Mouse (Mus musculus): ENCODE measurements around the gene Plekhg1.
A peak's percentile ranks its signal among the peaks of the same experiment; 100 is the strongest.

Gene Plekhg1

DNA sequence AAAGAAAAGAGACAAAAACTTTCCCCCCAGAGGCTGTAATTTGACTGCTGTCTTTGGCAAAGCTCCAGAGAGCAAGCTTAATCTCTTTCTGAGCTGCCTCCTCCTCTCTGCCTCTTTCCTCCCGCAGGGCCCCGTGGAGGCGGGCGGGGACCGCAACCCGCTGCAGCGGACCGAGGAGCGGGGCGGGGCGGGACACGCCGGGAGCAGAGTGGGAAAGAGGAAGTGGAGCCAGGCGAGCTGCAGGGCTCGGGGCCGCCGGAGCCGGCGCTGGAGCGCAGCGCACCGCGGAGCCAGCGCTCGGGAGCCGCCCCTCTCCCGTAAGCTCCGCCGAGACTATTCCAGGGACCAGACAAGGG is at the start of gene Plekhg1:
Gene Plekhg1, plus strand, starts transcription at position 217 of the 356 bp plus-strand sequence.
- peak; percentile 49 for DNase-seq (ENCODE audit: low read depth, low spot score)

DNA sequence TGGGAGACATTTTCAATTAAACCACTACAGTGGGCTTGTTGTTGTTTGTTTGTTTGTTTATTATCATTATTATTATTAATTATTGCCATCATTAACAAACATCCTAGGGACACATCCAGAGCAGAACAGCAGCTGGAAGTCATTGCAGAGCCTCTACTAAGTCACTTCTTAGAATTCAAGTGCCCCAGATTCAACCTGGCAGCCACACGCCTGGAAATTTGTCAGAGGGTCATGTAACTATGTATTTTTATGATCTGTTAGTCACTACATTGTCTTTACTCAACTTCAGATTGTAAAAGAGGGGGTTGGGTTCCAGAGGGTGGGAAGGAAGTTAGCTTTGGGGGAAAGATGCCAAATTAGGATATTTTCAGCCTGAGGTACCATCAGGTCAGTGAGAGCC is 47.4 kb upstream of the Plekhg1 start:
- DNase-seq (ENCODE audit: low read depth, low spot score) = no peak

DNA sequence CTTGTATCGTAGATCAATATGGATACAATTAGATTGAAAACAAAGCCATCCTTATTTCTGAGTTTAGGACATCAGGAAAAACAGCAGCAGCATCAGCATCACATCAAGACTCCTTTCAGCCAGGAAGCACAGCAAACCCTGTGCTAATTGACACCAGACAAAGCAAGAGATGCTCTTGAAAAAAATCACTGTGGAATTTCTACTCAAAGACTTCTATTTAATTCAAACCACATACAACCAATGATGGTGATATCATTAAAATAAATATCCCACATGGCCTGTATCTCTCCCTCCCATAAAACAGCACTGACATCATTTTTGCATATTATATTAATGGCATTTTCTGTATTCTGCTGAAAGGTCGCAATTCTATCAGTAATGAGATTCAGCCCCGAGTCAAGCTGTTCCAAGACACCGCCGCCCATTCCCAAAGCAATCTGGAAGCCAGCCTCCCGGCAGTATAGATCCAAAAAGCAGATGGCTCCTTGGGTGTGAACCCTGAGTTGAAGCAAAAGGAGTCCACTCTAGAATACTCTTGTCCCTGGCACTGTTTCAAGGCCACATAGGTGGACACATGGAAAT is 46.4 kb upstream of the Plekhg1 start:
- no peak for DNase-seq (ENCODE audit: low read depth, low spot score)

DNA sequence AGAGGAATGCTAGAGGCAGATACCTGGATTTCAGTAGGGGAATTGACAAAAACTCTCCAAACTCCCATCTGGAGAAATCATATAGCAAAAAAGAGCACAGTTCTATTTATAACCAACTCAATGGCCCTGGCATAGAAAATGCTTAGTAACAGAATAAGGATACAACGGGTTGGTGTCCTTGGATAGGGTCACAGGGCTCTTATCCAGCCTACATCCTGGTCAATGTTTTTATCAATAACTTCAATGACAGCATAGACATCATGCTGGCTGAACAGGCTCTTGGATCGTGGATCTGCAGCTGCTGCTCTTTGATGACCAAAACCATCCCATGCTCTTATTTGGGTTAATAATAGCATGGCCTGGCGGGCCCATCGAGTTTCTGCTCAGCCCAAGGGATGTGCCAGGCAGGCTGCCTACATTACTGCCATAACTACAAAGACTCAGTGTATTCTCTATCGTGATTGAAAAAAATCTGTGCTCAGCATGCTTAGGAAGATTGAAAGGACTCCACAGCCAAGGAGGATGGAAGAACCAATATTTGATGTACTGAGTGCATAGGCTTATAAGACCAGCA is 44.7 kb upstream of the Plekhg1 start:
- DNase-seq (ENCODE audit: low read depth, low spot score) = no peak

DNA sequence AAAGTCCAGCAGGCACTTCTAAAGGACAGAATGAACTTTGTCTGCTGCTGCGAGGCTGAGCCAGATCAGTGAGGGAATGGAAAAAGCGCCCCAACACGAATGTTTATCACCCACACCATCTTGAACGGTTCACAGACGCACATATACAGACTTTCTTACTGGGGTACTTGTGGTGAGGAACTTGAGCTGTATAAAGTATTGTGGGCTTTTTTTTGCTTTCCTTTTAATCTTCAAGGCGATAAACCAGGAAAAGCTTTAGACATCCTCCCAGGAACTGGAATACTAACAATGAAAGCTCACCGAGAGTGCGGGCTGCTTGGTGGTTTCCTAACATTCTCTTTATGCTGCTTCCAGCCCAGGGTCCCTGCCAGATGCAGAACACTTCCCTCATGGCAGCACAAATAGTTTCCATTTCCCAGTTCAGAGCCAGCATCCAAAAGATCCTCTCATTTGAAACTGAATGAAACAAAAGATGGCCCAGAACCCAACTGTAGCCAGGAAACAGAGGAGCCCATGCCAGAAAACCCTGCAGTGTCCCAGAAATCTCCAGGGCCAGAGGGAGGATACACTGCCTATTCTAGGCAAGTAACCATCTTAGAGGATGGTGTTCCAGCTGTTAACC is 43.3 kb upstream of the Plekhg1 start:
- DNase-seq (ENCODE audit: low read depth, low spot score) = no peak

DNA sequence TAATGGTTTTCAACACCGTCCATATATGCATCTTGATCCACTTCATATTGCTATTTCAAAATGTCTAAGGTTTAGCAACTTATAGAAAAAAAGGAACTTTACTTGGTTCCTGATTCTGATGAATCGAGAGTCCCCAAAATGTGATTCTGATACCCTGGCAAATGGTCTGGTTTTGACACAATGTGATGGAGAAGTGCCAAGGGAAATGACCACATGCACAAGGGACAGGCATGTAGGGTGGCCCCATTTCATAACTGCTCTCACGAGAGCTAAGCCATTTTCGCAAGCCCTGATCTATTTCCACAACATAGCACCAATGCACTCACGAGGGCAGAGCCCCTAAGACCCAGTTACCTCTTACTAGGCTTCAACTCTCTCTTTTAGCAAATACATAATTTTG is 42.7 kb upstream of the Plekhg1 start:
- no peak for DNase-seq (ENCODE audit: low read depth, low spot score)

DNA sequence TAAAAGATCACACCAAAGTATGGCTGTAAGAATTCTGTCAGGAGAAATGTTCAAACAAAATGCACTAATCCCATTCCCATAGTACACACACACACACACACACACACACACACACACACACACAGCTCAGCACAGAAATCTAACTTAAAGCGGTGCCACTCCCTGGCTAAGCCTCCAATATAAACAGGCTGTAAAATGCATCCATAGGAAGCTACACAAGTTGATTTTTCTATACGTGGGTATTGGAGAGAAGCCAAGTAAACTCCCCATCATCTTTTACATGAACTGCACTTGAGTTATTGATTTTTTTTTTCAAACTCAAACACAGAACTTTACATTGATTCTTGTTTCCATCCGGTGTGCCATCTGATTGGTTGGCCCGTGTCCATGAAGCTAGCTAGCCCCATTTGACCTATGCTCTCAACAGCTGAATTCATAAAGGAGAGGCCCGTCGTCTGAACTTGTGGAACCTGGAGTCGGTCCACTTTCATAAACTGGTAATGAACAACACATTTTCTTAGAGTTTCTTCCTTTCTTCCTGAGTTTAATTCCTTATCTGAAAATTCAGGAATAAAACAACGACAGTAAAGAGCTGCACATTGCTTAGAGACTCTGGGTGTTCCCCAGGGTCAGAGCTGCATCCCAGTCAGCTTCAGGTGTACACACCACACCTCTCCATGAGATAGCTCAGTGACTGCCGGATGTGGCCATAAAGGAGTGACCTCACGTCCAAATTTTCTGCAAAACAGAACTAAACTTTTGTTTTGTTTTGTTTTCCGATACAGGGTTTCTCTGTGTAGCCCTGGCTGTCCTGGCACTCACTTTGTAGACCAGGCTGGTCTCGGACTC is 39.7 kb upstream of the Plekhg1 start:
- DNase-seq (ENCODE audit: low read depth, low spot score) = no peak

DNA sequence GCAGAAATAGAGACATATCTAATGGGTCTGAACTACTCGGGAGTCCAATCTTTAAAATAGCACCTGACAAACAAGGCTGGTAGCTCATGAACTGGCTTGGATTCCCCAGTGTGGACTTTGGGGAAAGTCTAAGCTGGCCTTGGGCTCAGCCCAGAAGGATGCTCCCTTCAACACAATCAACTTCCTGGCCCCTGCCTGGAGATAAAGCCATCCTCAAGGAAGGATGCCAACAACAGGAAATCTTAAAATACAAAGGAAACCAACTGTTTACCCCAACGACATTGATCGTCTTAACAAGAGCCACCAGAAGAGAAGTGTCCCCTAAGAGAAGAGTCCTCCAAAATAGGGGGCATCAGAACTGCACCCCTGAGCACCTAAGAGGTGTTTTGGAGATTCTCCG is 38.3 kb upstream of the Plekhg1 start:
- DNase-seq (ENCODE audit: low read depth, low spot score) = no peak

DNA sequence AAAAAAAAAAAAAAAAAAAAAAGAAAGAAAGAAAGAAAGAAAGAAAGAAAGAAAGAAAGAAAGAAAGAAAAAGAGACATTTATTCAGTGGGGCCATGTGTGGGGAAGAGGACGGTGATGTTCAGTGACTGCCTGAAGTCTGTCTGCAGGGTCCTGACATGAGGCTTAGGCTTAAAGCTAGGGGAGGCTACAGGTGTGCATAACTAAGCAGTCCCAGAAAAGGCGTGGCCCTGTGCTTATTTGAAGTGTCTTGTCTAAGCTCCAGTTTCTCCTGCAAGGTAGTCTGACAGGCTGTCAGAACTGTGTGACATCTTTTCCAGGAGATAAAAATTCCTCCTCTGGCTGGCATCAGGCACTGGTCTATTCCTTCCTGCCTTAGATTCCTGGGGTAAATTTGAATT is 37.6 kb upstream of the Plekhg1 start:
- DNase-seq (ENCODE audit: low read depth, low spot score) = no peak

DNA sequence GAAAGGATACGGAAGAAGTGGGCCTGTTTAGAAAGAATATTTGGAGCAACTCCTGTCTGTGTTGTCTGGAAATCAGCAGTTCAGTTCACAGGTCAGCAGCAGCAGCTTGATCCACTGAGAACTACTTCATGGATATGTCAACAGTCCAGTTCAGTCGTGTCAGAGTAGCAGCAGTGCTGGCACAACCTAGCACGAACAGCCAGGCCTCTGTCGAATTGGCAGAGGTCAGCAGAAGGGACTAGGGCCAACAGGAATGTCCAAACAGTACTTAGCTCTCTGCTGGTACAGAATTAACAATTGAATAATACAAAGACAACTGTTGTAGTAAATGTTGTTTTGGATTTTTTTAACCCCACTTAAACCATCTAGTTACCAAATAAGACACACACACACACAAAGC is 33.9 kb upstream of the Plekhg1 start:
- no peak for DNase-seq (ENCODE audit: low read depth, low spot score)

DNA sequence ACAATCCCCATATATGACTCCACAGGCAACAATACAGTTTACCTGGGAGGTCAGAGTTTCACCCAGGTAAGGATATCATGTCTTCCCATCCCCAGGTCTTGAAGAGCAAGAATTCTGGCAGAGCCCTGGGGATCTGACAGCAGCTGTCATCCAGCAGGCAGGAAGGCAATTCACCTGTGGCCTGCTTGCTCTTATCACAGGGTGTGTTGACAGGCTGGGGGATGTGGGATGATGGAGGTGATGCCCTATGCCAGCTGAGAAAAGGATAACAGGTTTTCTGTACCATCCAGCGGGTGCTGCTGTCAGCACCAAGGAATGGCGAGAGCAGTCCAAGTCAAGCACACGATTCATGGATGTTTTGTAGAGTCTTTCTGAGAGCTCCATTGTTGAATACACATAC is 30.1 kb upstream of the Plekhg1 start:
- DNase-seq (ENCODE audit: low read depth, low spot score) = no peak

DNA sequence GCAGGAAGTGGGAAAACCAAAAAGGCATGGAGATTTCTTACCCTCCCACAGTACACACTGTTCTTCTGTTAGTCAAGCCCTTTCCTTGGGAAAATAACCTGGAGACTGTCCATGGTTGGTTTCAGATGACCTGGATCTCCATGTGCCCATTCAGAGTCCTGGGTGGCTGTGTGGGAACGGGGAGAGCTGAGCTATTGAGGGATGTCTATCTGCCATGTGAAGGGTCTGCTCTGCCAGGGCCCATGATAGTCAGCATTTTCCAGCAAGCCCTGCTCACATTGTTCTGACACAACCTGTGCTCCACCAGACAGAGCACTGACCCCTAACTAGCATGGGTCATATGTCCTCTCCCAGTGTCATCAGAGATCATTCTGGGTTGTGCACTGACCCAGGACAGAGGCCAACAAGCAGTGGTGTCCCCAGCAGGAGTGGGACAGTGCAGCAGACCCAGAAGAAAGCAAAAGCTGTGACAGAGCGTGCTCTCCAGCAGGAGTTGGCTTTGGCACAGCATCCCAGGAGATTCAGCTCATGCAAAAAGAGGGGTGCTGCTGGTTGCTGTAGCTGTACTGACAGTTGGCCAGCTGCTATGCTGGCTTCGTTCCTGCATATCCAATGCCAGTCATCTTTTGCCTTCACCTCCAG is 24.7 kb upstream of the Plekhg1 start:
- no peak for DNase-seq (ENCODE audit: low read depth, low spot score)

DNA sequence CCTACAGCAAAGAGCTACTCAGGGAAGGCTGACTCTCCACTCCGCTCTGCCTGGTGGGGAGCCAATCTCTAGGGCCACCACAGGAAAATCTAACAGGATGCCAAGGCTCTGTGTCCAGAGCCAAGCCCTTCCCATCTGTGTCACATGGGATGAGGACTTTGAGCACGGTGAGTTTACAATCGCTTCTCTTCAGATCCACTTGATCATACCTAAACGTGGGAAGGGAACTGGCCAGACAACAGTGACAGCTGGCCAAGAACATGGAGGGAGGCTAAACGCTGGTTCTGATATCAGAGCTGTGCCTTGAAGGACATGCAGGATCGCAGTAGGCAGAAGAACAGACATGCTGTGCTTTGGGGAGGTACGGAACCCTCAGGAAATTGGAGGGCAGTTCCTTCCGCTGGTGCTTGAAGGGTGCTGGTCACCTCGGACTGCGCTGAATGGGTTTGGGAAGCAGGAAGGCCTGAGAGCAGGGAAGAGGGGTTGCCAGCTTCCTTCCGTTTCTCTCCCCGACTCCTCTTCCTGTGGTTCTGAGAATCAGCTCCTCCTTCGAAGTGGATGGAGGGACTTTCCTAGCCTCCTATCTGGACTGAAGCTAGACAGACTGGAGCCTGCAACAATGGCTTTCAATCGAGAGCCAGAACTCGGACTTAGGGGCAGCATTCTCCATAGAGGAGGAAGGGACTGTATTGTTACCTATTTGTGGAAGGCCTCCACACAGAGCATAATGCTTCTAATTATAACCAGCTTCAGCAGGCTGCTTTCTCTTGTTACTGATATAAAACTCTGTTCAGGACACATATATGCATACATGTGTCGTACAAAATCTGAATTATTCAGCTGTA is 21.9 kb upstream of the Plekhg1 start:
- DNase-seq (ENCODE audit: low read depth, low spot score) = no peak

DNA sequence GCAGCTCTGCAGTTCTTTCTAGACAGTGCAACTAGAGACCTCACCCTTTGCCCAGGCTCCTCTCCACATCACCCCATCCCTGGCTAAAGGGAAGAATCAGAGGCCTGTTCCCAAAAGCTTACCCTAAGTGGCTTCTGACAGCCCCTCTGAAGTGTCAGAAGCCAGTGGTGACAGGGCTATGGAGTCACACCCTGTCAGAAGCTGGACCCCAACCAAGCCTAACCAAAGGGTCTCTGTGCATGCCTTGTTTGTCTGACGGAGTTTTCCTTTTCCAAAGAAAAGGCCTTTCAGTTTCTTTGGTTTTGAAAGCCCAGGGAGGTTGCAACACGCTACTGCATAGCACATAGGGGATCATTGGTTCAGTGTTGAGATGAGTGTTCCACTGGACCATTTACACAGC is 19.9 kb upstream of the Plekhg1 start:
- no peak for DNase-seq (ENCODE audit: low read depth, low spot score)

DNA sequence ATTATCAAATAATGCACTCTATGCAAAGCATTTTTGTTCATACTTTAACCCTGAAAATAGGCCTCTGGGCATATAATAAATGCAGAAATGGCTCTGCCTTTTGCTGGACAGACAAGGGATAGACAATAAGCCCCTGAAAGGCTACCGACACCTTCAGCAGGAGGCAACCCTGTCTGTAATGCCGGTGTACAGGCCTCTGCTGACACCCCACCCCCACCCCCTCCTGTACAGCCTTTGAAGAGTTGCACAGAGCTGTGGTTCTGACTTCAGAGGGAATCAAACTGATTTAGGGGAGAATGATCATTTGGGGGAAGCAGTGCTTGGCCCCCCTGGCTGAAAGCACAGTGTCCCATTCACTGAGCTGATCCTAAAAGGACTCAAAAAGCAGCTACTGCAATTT is 17.8 kb upstream of the Plekhg1 start:
- DNase-seq (ENCODE audit: low read depth, low spot score) = no peak

DNA sequence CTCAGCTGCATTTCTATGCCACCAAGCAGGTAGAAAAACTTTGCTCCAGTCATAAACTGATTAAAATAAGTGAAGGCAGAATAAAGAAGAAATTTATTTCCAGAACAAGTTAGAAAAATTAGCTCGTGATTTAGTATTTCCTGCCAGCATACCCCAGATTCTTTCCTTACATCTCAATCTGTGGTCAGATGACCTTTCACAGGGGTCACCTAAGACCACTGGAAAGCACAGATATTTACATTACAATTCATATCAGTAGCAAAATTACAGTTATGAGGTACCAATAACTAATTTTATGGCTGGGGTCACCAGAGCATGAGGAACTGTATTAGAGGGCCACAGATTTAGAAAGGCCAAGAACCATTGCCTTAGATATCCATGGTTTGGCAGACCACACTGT is 15.5 kb upstream of the Plekhg1 start:
- DNase-seq (ENCODE audit: low read depth, low spot score) = no peak

DNA sequence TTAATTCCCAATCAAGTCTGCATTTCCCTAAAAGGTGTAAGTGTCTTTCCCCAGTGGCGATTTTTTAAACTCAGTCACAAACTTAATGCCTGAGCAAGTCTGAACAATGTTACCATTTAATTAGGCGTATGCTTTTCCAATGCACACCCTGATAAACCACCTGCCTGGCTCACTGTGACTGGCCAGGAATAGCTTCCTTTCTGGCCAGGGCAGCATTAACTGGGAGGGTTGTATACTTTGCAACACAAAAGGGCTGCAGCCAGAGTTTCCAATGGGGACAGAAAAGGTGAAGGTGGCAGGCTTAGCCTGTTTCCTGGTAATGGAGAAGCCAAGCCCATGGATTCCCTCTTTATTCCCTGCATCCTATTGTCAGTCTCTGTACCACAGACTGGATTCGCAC is 10.5 kb upstream of the Plekhg1 start:
- no peak for DNase-seq (ENCODE audit: low read depth, low spot score)

DNA sequence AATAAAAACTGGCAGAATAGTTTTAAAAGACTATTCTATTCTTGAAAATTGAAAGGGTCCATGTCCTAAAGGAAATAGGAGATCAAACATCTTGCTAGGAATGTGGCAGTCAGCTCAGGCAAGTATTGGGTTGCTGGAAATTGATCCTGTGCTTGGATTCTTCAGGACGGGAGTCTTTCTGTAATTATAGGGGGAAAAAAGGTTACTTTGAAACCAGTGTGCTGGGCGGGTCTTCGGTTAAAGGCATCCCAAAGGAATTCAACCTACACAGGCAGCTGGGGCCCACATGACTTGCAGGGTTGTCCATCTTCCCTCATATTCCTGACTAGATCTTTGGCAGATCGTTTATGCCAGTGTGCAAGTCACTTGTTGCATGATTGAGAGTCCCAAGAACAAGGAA is 9.8 kb upstream of the Plekhg1 start:
- DNase-seq (ENCODE audit: low read depth, low spot score) = no peak

DNA sequence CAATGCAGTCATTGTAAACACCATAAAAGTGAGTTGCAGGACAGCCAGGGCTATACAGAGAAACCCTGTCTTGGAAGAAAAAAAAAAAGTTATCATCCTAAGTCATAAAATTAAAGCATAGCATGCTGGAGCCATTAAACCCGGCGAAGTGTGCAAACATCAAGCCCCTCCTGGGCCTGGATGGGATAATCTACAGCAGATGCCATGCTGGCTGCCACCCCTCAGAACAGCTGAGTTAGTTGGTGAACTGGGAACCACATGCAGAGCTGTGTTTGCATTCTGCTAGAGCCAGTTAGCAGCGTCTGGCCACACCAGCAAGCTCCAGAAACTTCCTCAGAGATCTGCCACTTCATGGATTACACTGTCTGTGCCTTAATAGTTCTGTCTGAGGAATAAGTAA is 3.1 kb upstream of the Plekhg1 start:
- DNase-seq (ENCODE audit: low read depth, low spot score) = no peak

DNA sequence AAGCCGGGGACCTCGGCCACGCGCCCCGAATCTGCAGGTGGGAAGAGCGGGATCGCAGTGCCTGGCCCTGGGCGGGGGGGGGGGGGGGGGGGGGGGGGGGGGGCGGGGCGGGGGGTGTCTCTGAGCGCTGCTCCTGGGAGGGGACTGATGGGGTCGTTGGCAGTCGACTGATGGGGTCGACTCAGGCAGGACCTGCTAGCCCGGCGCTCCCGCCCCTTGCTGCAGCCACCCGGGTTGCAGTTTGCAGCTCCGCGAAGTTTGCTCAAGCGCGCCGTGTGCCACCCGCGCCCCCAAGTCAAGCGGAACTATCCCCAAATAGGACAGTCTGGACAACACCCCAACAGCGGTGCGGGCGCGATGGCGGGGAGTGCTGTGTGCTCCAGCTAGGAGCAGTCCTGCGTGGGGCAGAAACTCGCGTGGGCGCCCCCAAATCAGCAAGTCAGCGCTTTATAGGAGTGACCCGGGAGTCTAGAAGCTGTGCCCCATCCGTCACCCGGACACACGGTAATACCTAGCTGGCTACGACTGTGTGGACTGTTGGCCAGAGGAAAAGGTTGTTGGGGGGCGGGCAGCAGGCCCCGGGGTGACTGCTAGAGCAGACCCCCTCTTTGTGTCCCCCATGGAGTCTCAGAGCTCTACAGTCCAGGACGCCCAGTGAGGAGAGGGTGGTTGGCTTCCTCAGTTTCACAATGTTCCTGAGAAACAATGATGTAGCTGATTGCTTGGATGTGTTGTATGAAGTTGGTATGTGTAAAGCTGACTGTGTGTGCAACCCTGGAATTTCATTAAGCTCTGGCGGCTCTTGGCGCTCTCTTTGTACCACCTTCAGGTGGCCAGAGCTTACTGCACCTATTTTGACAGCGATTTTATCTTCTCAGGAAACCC is 582 bp downstream of the Plekhg1 start:
- DNase-seq (ENCODE audit: low read depth, low spot score) = peak; percentile 48
